Mouse (Mus musculus): ENCODE measurements around the gene Qk.

- TF ChIP-seq CHD2 (IDR thresholded peaks at IDR 0.05; ENCODE audit: low read depth, low read length): no peak
- no peak for TF ChIP-seq ZC3H11A (IDR thresholded peaks at IDR 0.05; ENCODE audit: borderline replicate concordance, low read depth, low read length)
- no peak for TF ChIP-seq HCFC1 (IDR thresholded peaks at IDR 0.05; ENCODE audit: borderline replicate concordance, insufficient read depth, low read length)
- TF ChIP-seq MAFK (IDR thresholded peaks at IDR 0.05; ENCODE audit: insufficient read depth, low read depth, low read length): no peak
- TF ChIP-seq ZNF384 (IDR thresholded peaks at IDR 0.05; ENCODE audit: low read depth, low read length): no peak
These were observed 858 bp downstream of the Qk start for GRCm38 (mm10) chr17:10318561-10319430.

Measured in ES-E14 (cell line).